Mouse (Mus musculus): ENCODE results near the gene Nxf1.

Nxf1 gene

DNA sequence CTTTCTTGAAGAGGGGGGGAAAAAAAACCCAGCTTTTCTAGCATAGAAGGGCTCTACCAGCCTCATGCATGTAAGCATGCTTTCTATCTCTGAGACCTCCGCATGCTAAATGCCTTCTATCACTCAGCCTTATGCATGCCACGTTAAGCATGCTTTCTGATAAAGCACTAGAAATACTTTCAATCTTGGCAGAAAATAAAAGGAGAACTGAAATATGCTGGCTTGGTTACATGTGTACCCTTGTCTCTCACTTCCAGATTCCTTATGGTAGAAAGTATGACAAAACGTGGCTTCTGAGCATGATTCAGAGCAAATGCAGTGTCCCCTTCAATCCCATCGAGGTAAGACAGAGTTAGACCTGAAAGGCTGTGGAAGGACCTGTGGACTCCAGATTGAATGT, 6.4 kb downstream of the Nxf1 start:
- no peak for DNase-seq (ENCODE audit: low read depth, low spot score)

GRCm38 (mm10) chr19:8765562-8765961, 8.7 kb downstream of the Nxf1 start:
- DNase-seq (ENCODE audit: low read depth, low spot score): no peak

DNA sequence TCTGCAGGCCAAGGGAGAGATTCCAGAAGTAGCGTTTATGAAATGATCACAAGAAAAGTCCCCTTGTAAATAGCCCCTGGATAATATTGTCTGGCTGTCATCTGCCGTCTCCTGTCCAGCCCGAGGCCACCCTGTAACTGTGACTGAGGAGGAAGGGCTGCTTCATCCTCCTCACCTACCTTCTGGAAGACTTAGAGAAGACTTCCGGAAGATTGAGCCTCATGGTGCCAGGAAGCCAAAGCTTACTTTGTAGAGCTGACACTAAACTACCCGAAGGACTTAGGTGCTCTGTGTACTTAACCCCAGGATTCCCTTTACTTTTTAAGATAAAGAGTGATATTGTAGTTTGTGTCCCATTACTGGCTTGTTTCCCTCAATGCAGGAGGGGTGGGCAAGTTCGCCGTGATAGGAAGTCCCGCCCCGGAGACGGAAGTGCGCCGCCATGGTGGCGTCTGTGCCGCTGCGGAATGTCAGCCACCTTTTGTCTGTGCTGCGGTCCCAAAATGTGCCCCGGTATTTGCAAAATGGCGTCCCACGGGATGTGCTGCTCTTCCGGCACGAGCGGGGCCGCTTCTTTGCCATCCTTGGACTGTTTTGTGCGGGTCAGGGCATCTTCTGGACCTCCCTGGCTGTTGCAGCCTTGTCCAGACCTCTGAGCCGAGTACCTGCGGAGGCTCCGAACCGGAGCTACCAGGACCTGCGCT, 13.8 kb downstream of the Nxf1 start, which contains the start of gene Tmem223:
Tmem223 (plus strand) TSS at position 430 of the 704 bp plus-strand sequence.
- DNase-seq (ENCODE audit: low read depth, low spot score): peak; percentile 49

- no peak for DNase-seq (ENCODE audit: low read depth, low spot score)
Measured at GRCm38 (mm10) chr19:8772996-8773395, 16.1 kb downstream of the Nxf1 start.

DNA sequence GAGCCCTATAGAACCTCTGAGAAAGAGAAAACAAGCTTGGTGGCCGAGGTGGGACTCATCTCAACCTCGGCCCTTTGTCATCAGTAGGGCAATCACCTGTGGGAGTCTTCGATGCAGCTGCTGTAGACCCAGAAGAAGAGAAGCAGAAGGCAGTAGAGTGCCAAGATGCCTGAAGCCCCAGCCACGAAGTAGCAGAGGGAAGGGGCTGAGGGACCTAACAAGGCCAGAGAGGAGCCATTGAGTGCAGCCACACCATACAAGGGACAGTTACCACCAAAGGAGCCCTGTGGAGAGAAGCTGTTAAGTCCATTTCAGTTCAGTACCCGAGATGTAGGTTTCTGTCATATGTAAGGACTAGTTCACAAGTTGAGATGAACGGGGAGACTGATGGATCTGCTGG, 16.5 kb downstream of the Nxf1 start:
- DNase-seq (ENCODE audit: low read depth, low spot score): no peak

DNA sequence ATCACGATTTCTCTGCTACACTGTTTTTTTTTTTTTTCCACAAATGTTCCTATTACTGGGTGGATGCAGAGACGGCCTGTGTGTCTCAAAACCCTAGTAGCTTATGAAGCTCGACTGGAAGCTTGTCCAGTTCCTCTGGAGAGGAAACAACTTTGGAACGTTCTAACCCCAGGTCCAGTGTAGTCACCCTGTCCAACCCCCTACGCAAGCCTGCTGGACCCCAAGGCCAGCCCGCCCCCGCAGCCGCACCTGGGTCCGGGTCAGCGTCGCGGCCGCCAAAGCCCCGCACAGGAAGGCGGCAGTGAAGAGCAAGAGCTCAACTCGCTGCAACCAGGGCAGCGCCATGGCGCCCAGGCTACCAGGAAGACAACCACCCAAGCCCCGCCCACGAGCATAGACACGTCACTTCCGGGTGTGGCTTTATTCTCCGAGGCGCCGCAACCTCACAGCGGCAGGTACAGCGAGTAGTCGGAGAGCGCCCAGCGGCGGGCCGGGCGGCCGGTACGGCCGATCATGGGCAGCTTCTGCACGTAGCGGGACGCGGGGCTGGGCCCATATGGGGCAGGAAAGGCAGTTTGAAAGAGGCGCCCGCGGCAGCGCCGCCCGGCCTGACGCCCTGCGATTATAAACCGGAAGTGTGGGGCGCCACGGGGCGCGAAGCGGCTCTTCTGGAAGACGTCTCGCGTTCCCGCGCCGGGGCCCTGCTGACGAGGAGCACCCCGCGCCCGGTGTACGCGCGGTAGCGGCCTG, 17.4 kb downstream of the Nxf1 start, which contains the start of gene Tmem179b:
Tmem179b (minus strand) TSS at position 382 of the 750 bp plus-strand sequence.
- DNase-seq (ENCODE audit: low read depth, low spot score): peak; percentile 87

DNA sequence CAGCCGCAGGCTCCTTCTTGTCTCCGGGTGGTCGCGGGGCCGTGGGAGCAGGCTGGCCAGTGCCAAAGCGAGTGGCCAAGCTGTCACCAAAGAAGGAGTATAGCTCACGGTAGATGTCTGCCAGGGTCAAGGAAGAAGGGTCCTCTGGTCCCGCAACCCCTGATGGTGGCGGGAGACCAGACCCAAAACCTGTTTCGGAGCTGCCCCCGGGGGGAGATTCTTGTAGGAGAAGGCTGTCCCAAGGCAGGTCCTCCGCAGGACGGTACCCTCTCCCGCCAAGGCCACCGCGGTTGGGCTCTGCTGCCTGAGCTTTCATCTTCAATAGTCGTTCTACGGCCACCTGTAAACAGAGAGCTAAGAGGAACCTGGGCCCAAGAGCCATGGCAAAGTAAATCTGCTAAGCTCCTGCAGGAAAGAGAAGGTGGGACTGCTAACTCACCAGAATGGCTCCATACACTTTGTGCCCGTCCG, 18.1 kb downstream of the Nxf1 start:
- no peak for DNase-seq (ENCODE audit: low read depth, low spot score)

DNA sequence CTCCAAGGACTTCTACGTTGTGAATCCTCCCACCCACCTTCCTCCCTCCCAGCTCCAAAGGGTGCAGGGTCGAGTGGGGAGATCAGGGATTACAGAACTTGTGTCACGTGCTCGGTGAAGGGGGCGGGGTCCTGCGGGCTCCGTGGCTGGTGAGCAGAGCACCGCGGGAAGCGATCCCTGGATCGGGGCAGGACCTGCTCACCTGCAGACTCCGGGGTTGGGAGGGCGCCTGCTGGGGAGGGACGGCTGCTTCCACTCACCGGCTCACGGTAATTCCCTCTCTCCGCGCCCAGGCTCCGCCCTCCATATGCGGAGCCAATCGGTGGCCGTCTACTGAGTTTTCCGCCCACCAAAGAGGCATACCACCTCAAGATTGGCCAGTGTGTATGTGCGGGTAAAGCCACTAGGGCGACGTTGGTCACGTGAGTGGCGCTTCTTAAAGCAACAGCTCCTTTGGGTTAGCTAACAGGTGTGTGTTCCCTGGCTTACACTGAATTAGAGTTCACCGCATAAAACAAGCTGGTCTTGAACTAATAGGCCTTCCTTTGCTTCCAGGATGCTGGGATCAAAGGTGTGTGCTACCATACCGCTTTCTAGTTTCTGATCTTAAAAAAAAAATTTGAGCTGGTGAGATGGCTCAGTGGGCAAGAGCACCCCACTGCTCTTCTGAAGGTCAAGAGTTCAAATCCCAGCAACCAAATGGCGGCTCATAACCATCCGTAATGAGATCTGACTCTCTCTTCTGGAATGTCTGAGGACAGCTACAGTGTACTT, 29.3 kb downstream of the Nxf1 start, which contains the start of gene Taf6l:
Taf6l (minus strand) TSS at position 410 of the 774 bp plus-strand sequence.
- DNase-seq (ENCODE audit: low read depth, low spot score): peak; percentile 92

GRCm38 (mm10) chr19:8788521-8788920, 31.6 kb downstream of the Nxf1 start:
- DNase-seq (ENCODE audit: low read depth, low spot score): no peak

GRCm38 (mm10) chr19:8789171-8789570, 32.3 kb downstream of the Nxf1 start:
- DNase-seq (ENCODE audit: low read depth, low spot score): no peak

GRCm38 (mm10) chr19:8790171-8790570, 33.3 kb downstream of the Nxf1 start:
- no peak for DNase-seq (ENCODE audit: low read depth, low spot score)

DNA sequence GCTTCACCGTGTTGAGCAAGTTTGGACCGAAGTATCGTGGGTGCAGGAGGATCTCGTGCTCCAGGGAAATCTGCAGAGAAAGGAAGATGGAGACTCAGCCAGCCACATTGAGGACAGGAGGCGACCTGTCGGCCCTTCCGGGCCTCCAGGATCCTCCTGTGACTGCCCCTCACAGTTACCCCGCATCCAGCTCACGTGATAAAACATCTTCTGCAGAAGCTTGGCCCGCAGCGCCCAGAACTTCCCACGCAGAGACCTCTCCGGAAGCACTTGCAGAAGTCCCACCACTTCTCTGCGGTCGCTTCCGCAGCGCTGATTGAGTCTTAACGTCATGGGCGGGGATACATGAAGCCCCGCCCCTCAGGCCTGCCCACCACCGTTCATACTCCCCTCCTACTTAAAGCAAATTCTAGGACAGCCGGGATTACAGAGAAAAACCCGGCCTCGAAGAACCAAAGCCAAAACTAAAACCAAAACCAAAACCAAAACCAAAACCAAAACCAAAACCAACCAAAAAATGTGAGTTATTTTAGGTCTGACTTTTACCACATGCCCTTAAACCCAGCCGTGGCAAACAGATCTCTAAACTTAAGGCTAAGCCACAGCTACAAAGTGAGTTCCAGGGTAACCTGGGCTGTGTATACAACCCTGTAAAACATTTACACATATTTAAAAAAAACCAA, 41.5 kb downstream of the Nxf1 start, which contains the start of gene Polr2g:
Polr2g (minus strand) TSS at position 314 of the 683 bp plus-strand sequence.
- peak; percentile 80 for DNase-seq (ENCODE audit: low read depth, low spot score)

DNA sequence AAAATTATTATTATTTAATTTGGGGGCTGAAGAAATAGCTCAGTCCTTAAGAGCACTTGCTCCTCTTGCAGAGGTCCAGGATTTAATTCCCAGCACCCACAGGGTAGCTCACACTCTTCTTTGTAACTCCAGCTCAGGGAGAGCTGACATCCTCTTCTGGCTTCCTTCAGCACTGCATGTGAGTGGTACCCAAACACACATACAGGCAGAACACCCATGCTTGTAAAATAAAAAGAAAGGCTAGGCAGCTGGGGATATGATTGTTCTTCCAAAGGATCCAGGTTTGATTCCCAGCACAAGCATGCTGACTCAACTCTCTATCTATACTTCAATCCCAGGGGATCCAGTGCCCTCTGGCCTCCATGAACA, 42.1 kb downstream of the Nxf1 start:
- no peak for DNase-seq (ENCODE audit: low read depth, low spot score)

DNA sequence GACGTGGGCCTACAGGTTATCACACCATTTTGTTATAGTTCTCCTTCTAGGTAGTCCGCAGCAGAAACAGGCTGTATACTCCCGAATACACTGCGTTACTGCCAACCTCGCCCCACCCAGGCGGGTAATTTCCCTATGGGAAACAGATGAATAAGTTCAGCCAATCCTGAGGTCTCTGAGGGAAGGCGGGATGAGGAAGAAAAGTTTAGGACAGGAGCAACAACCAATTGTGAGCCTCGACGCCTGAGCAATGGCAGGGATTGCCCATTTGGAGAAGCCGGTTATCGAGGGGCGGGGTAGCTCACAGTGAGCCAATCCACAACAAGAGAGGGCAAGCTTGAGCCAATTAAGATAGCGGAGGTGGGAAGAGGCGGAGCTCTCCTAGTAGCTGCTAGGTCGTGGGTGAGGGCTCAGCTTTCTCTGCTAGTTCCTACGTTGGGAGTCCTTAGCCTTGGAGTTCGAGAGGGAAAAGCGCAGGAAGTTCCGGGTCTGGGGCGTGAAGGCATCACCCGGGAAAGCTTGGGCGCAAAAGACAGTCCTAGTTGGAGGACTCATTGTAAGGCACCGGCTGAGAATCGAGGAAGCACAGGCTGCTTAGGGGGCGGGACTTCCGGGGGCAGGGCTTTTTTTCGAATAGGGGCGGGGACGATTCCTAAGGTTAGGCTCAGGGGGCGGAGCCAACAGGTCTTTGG, 45.4 kb downstream of the Nxf1 start, which contains the start of gene Zbtb3:
Zbtb3 (plus strand) TSS at position 426 of the 692 bp plus-strand sequence.
- peak; percentile 98 for DNase-seq (ENCODE audit: low read depth, low spot score)

GRCm38 (mm10) chr19:8803204-8803780, 46.4 kb downstream of the Nxf1 start:
- DNase-seq (ENCODE audit: low read depth, low spot score): no peak

GRCm38 (mm10) chr19:8803879-8804660, 47.2 kb downstream of the Nxf1 start:
- no peak for DNase-seq (ENCODE audit: low read depth, low spot score)

- DNase-seq (ENCODE audit: low read depth, low spot score): no peak
Measured at GRCm38 (mm10) chr19:8806810-8807209, 49.9 kb downstream of the Nxf1 start.

DNA sequence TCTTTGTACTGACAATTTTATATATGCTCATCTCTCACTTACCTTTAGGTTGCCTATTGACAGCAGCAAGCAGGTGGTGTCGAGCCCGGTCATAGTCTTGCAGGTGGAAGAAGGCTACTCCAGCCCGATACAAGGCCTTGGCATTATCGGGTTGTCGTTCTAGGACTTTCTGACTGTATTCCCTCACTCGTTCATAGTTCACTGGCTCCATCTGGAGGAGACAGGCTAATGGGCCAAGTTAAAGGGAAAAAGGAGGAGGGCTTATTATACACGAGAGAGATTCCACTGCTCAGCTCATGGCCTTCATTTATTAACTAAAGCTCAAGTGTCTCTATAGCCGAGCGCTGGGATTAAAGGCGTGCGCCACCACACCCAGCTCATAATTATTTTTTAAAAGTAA, 58.9 kb downstream of the Nxf1 start:
- no peak for DNase-seq (ENCODE audit: low read depth, low spot score)

DNA sequence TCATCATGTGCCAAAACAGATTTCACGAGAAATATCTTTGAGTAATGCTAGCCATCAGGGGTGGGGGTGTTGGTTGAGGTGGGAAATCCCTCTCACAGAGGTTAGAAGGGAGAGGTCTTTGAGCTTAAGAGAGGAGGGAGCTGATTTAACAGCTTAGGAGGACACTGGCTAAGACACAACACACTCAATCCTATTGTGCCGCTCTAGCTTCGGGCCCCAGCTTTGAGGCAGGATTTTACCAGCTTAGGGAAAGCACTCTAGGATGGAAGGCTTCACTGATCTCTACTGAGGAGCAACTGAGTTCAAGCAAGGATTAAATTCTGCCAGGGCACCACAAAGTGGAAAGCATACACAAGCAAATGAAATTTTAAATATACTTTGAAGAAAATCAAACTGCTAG, 60.1 kb downstream of the Nxf1 start:
- DNase-seq (ENCODE audit: low read depth, low spot score): no peak
